Mouse (Mus musculus) heart, postnatal 0 days (tissue): ENCODE measurements at regions not wholly inside any gene's neighbourhood (a gene's known extent, or its start where the extent isn't known, plus 50 kb on each side); places are given as distances from the start of the nearest gene placed in this dataset.

ENCODE experiments used
- ATAC-seq: fragments of 200-750 bp; cut with Nextera tagmentation; 2 replicates; pipeline ENCODE4 v1.8.0; 2017; ENCODE audit warnings: low read depth, moderate number of reproducible peaks, moderate library complexity; ENCODE audit not compliant: insufficient read depth
- DNase-seq: peaks from one replicate; pipeline ENCODE4 v3.0.0-alpha.2; 2016; ENCODE audit warnings: low spot score
- H3K27ac ChIP-seq: fragments of 300-500 bp; sonication (generic); 2 replicates; pipeline ENCODE4 v1.5.1; 2014; ENCODE audit warnings: low read depth, mild to moderate bottlenecking
- H3K27me3 ChIP-seq: fragments of 300-500 bp; sonication (generic); 2 replicates; pipeline ENCODE4 v1.6.1; 2014; ENCODE audit warnings: low read length, mixed read lengths; ENCODE audit not compliant: control insufficient read depth, insufficient read depth
- H3K36me3 ChIP-seq: fragments of 300-500 bp; sonication (generic); replicated peaks from 2 replicates; pipeline ENCODE4 v1.6.1; 2014; ENCODE audit warnings: low read length, mixed read lengths; ENCODE audit not compliant: control insufficient read depth, insufficient read depth
- H3K4me1 ChIP-seq: fragments of 300-500 bp; sonication (generic); 2 replicates; pipeline ENCODE4 v1.6.1; 2014; ENCODE audit warnings: antibody characterized with exemption; ENCODE audit not compliant: control insufficient read depth, insufficient read depth
- H3K4me2 ChIP-seq: fragments of 300-500 bp; sonication (generic); 2 replicates; pipeline ENCODE4 v1.6.1; 2014; ENCODE audit warnings: low read depth, mild to moderate bottlenecking, low read length, moderate library complexity
- H3K4me3 ChIP-seq: fragments of 300-500 bp; sonication (generic); 2 replicates; pipeline ENCODE4 v1.5.1; 2014; ENCODE audit warnings: low read depth, low read length
- H3K9ac ChIP-seq: fragments of 300-500 bp; sonication (generic); replicated peaks from 2 replicates; pipeline ENCODE4 v1.6.1; 2014; ENCODE audit warnings: low read depth, low read length, mixed read lengths
- H3K9me3 ChIP-seq: fragments of 300-500 bp; sonication (generic); replicated peaks from 2 replicates; pipeline ENCODE4 v1.6.1; 2016; ENCODE audit warnings: low read length; ENCODE audit not compliant: control insufficient read depth
- CTCF ChIP-seq: IDR thresholded peaks from 2 replicates; pipeline ENCODE4 v1.5.1; 2016; ENCODE audit warnings: antibody characterized with exemption, control low read depth, low read depth
- EP300 ChIP-seq: IDR thresholded peaks from 2 replicates; pipeline ENCODE4 v1.6.1; 2016; ENCODE audit warnings: antibody characterized with exemption, low read depth
- WGBS: fragments of 180-500 bp; shearing (Covaris S2); extraction: QIAGEN DNeasy Blood & Tissue Kit; methylation state at CpG from one replicate; pipeline ENCODE4 v1.1.7; 2014; 5-methylcytosine and 5-hydroxymethylcytosine counted together

DNA sequence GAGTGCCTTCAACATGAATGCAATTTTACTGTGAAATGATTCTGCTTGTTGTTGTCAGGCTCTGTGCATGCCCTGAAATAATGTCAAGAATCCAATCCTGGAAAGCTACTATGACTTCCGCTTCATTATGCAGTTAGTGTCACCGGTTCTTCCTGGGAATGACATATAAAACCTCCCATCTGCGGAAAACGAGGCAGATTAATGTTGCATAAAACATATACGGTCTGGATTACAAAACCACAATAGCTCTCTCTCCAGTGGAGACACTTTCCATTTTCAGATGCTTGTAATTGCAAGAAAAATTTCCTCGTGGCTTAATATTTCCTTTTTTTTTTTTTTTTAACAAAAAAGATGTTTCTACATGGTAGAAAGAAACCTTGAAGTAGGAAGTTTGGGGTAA is 198.2 kb upstream of the Chl1 start:
- Histone ChIP-seq H3K4me1 (no peaks in the 10 kb centered on the region), H3K9me3 (no peaks in the 10 kb centered on the region), H3K9ac (no peak overlapping the region), H3K27ac (no peak overlapping the region), H3K4me3 (no peak overlapping the region), H3K4me2 (no peak overlapping the region), H3K27me3 (no peaks in the 10 kb centered on the region), H3K36me3 (no peaks in the 10 kb centered on the region)
- 80% methylated on average over 6 of the region's 6 CpGs for WGBS
- TF ChIP-seq EP300: no peak
- TF ChIP-seq CTCF: no peak
- ATAC-seq (no peak), DNase-seq (no peak)

DNA sequence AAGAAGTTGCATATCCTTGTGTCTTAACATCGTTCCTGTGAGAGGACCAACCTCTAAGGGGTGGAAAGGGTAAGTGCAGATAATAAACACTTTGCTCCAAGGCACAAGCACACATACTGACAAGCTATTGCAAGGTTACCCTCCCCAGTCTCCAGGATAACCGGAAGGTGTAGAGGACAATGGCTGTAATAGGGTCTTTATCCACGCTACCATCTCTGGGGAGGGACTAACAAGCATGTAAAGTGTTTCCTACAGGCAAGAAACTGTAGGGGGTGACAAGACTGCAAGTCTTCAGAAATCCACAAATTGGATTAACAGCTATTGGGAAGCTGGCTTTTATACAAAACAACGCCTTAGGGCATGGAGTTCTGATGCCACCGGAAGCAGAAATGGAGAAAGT is 197.5 kb upstream of the Chl1 start:
- Histone ChIP-seq H3K36me3 (no peaks in the 10 kb centered on the region), H3K9ac (no peak overlapping the region), H3K9me3 (no peaks in the 10 kb centered on the region), H3K27ac (no peak overlapping the region), H3K4me3 (no peak overlapping the region), H3K4me1 (no peaks in the 10 kb centered on the region), H3K4me2 (no peak overlapping the region), H3K27me3 (no peaks in the 10 kb centered on the region)
- no peak for TF ChIP-seq EP300
- no peak for TF ChIP-seq CTCF
- ATAC-seq (no peak), DNase-seq (no peak)
- WGBS: 71% methylated on average over 5 of the region's 5 CpGs

DNA sequence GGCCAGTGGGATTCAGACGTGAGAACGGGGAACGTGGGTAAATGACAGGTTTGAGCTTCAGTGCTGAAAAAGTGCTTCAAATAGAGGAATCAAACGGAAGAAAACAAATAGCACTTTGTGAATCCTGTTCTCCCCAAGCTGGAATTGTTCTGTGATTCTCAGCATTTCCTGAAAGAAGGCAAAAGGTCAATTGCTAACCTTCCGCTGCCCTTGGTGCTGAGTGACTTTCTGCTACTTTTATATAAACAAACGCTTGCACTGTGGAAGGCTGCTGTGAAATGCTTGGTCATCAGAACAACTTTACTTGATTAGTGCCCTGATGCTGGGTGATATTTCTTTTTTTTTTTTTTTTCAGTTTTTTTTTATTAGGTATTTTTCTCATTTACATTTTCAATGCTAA is 192.3 kb upstream of the Chl1 start:
- no peaks in the 10 kb centered on the region for H3K9me3 ChIP-seq
- H3K4me3 ChIP-seq: no peak overlapping the region
- no peaks in the 10 kb centered on the region for H3K27me3 ChIP-seq
- H3K36me3 ChIP-seq: no peaks in the 10 kb centered on the region
- H3K27ac ChIP-seq: no peak overlapping the region
- DNase-seq (no peak), ATAC-seq (no peak)
- no peak overlapping the region for H3K4me2 ChIP-seq
- H3K9ac ChIP-seq: no peak overlapping the region
- 35% methylated on average over 6 of the region's 6 CpGs for WGBS
- no peaks in the 10 kb centered on the region for H3K4me1 ChIP-seq
- TF ChIP-seq CTCF (no peak), EP300 (no peak)

DNA sequence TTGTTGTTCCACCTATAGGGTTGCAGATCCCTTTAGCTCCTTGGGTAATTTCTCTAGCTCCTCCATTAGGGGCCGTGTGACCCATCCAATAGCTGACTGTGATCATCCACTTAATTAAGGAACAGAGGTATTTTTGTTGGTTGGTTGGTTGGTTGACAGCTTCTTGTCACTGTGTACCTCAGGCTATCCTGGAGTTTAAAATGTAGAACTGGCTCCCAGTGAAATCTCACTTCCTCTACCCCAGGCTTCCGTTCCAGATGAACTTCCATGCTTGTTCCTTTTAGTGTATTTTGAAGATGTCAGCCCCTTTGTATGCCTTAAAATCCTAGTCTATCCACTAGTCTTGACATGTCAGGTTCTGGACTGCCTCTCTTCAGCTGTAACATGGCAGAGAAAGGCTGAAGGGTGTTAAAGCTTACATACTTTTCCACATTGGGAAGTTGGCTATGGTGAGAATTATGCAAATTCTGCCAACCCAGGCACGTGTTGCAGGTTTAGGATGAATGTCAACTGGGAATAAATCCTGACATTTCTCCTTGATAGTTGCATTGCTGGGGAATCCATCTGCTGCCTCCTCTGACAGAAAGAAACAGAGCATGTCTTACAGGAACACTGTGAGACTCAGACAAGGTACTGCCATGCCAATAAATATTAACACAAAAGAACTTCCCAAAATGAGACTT is 191.6 kb upstream of the Chl1 start:
- TF ChIP-seq EP300: no peak
- TF ChIP-seq CTCF: no peak
- H3K36me3 ChIP-seq: no peaks in the 10 kb centered on the region
- ATAC-seq: no peak
- no peak overlapping the region for H3K4me3 ChIP-seq
- no peak for DNase-seq
- no peak overlapping the region for H3K9ac ChIP-seq
- no peaks in the 10 kb centered on the region for H3K4me1 ChIP-seq
- WGBS: 51% methylated on average over 3 of the region's 3 CpGs
- no peaks in the 10 kb centered on the region for H3K9me3 ChIP-seq
- H3K4me2 ChIP-seq: no peak overlapping the region
- H3K27me3 ChIP-seq: no peaks in the 10 kb centered on the region
- H3K27ac ChIP-seq: no peak overlapping the region

DNA sequence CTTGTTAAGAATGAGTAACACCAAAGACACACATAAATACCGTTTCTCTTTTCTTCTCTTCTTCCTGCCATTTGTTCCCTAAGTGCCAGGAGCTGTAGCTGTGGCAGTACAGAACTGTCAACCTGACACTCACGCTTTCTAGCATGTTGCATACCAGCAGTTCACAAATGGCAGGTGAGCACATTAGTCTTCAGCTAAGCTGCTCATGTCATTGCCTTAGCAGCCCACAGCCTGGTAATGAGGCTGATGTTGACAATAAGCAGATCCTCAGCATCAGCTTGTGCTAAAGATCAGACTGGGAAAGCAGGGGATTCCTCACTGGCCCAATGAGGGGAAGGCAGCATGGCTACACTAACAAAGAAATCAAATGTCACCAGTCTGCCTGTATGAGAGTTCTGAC is 190.4 kb upstream of the Chl1 start:
- no peak overlapping the region for H3K4me3 ChIP-seq
- H3K4me1 ChIP-seq: no peaks in the 10 kb centered on the region
- H3K4me2 ChIP-seq: no peak overlapping the region
- H3K9ac ChIP-seq: no peak overlapping the region
- H3K36me3 ChIP-seq: no peaks in the 10 kb centered on the region
- H3K27ac ChIP-seq: no peak overlapping the region
- no peaks in the 10 kb centered on the region for H3K27me3 ChIP-seq
- 48% methylated on average over 2 of the region's 2 CpGs for WGBS
- no peaks in the 10 kb centered on the region for H3K9me3 ChIP-seq
- DNase-seq (no peak), ATAC-seq (no peak)
- no peak for TF ChIP-seq EP300
- TF ChIP-seq CTCF: no peak

DNA sequence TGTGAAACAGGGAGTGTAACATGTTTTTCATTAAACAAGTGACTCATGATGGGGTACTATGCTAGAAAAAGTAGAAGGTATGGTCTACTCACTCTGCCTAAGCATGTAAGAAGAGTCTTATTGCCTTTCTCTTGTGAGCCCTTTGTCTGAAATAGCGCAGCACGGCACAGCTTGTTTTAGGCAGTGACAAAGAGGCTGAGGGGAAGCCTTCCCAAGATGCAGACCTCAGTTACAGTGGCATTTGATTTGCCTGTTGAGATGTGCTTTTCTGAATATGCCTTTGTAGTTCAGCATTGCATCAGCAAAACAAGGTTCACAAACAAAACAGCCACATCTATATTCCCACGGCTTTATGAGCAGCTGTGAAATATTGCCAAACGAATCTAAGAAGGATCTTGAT is 189.8 kb upstream of the Chl1 start:
- no peak overlapping the region for H3K9ac ChIP-seq
- no peak for ATAC-seq
- WGBS: 73% methylated on average over 4 of the region's 4 CpGs
- H3K4me1 ChIP-seq: no peaks in the 10 kb centered on the region
- H3K9me3 ChIP-seq: no peaks in the 10 kb centered on the region
- H3K4me3 ChIP-seq: no peak overlapping the region
- no peaks in the 10 kb centered on the region for H3K36me3 ChIP-seq
- DNase-seq: no peak
- H3K4me2 ChIP-seq: no peak overlapping the region
- no peak overlapping the region for H3K27ac ChIP-seq
- no peaks in the 10 kb centered on the region for H3K27me3 ChIP-seq
- TF ChIP-seq CTCF (no peak), EP300 (no peak)
